Mouse (Mus musculus): ENCODE data around the gene Trip11.

GRCm38 (mm10) chr12:101851314-101851713 lies 61.8 kb downstream of the Trip11 start:
- TF ChIP-seq GATA1 (IDR thresholded peaks at IDR 0.05; ENCODE audit: borderline replicate concordance, low read length) (no peak), FLI1 (IDR thresholded peaks at IDR 0.05; ENCODE audit: low read length) (no peak)

Data from megakaryocyte, embryonic 14.5 days (primary cell).